Mouse (Mus musculus): Measurements from ENCODE around the gene Tmub2. TPM values are rescaled to one million over a fixed set of nuclear protein-coding genes. Genes with fewer than 3 reads are reported as not detected.

Gene Tmub2
- polyA plus RNA-seq, 1 experiment, result 8.1 TPM

- Histone ChIP-seq H3K36me3 (ENCODE audit: control insufficient read depth) (peaks cover 30% of the 10 kb centered on the region), H3K9me3 (ENCODE audit: control insufficient read depth, low read length) (no peaks in the 10 kb centered on the region), H3K27me3 (ENCODE audit: control insufficient read depth) (peaks cover 31% of the 10 kb centered on the region), H3K4me3 (replicated peaks) (peak overlapping the region; percentile 99), H3K4me1 (ENCODE audit: control insufficient read depth) (peaks cover 44% of the 10 kb centered on the region)
- TF ChIP-seq GATA1 (IDR thresholded peaks at IDR 0.05; ENCODE audit: low read length) (no peak), TAL1 (IDR thresholded peaks at IDR 0.05; ENCODE audit: low read length) (no peak)
Observed at GRCm38 (mm10) chr11:102318576-102319409, 34.1 kb downstream of the Tmub2 start.

DNA sequence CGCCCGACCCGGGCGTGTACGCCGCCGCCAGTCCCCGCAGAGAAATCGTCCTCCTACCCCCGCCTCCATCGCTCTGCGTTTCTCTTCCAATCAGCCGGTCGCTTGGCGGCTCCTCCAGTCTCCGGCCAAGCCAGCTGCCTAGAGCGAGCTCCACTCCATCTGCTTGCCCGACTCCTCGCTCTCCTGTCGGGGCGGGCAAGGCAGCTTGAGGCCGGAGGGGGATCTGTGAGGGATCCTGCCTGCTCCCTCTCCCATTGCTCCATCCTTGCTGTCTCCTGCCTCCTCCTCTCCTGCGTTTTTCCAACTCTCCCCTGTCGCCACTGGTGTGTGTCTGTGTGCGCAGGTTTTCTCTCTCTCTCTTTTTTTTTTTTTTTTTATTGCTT is 34.7 kb downstream of the Tmub2 start, which contains the start of gene Ubtf:
Gene Ubtf (minus strand): TSS at position 333 of the 383 bp plus-strand sequence.
- H3K4me3 ChIP-seq (replicated peaks), result peak within 1 kb of the TSS; percentile 99
- TF ChIP-seq TAL1 (IDR thresholded peaks at IDR 0.05; ENCODE audit: low read length) (no peak), GATA1 (IDR thresholded peaks at IDR 0.05; ENCODE audit: low read length) (no peak)
- peaks cover 36% of the 10 kb centered on the region for H3K27me3 ChIP-seq (ENCODE audit: control insufficient read depth)
- H3K9me3 ChIP-seq (ENCODE audit: control insufficient read depth, low read length), result no peaks in the 10 kb centered on the region
- peaks cover 24% of the 10 kb centered on the region for H3K36me3 ChIP-seq (ENCODE audit: control insufficient read depth)
- H3K4me1 ChIP-seq (ENCODE audit: control insufficient read depth), result peaks cover 39% of the 10 kb centered on the region

- Histone ChIP-seq H3K27me3 (ENCODE audit: control insufficient read depth) (peaks cover 42% of the 10 kb centered on the region), H3K36me3 (ENCODE audit: control insufficient read depth) (peaks cover 16% of the 10 kb centered on the region), H3K9me3 (ENCODE audit: control insufficient read depth, low read length) (no peaks in the 10 kb centered on the region), H3K4me1 (ENCODE audit: control insufficient read depth) (peaks cover 33% of the 10 kb centered on the region), H3K4me3 (replicated peaks) (peak overlapping the region; percentile 99)
- no peak for TF ChIP-seq GATA1 (IDR thresholded peaks at IDR 0.05; ENCODE audit: low read length)
- TF ChIP-seq TAL1 (IDR thresholded peaks at IDR 0.05; ENCODE audit: low read length), result no peak
Observed at GRCm38 (mm10) chr11:102319941-102320685, 35.4 kb downstream of the Tmub2 start.

- Histone ChIP-seq H3K4me3 (replicated peaks) (peak overlapping the region; percentile 99), H3K4me1 (ENCODE audit: control insufficient read depth) (peaks cover 28% of the 10 kb centered on the region)
- TF ChIP-seq GATA1 (IDR thresholded peaks at IDR 0.05; ENCODE audit: low read length) (no peak), TAL1 (IDR thresholded peaks at IDR 0.05; ENCODE audit: low read length) (no peak)
Observed at GRCm38 (mm10) chr11:102320686-102321005, 35.9 kb downstream of the Tmub2 start.

GRCm38 (mm10) chr11:102321931-102322330 is 37.2 kb downstream of the Tmub2 start:
- Histone ChIP-seq H3K27me3 (ENCODE audit: control insufficient read depth) (peaks cover 54% of the 10 kb centered on the region), H3K36me3 (ENCODE audit: control insufficient read depth) (peaks cover 3% of the 10 kb centered on the region; the same call in 1 of the 2 replicates), H3K9me3 (ENCODE audit: control insufficient read depth, low read length) (no peaks in the 10 kb centered on the region), H3K4me1 (ENCODE audit: control insufficient read depth) (peaks cover 19% of the 10 kb centered on the region), H3K4me3 (replicated peaks) (no peak overlapping the region)
- TF ChIP-seq TAL1 (IDR thresholded peaks at IDR 0.05; ENCODE audit: low read length), result no peak
- TF ChIP-seq GATA1 (IDR thresholded peaks at IDR 0.05; ENCODE audit: low read length), result no peak

More at GRCm38 (mm10) chr11:102320686-102321005, 35.9 kb downstream of the Tmub2 start:
- H3K27me3 ChIP-seq (ENCODE audit: control insufficient read depth), result peaks cover 42% of the 10 kb centered on the region
- no peaks in the 10 kb centered on the region for H3K9me3 ChIP-seq (ENCODE audit: control insufficient read depth, low read length)
- peaks cover 11% of the 10 kb centered on the region for H3K36me3 ChIP-seq (ENCODE audit: control insufficient read depth)

DNA sequence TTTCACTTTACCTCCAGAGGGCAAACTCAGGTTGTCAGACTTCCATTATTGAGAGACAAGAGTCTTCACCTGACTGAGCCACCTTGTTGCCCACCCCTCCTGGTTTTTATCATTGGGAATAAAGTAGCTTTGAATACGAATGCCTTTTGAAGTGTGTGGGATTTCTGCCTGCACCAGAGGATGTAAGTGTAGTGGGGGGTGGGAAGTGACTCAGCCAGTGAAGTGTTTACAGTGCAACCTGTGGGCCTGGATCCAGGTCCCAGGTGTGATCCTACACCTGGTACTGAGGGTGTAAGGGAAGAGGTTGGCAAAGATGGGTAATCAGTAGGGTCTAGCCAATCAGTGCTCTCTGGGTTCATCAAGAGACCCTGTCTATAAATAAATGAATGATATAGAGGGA is 38.8 kb downstream of the Tmub2 start:
- no peaks in the 10 kb centered on the region for H3K9me3 ChIP-seq (ENCODE audit: control insufficient read depth, low read length)
- TF ChIP-seq GATA1 (IDR thresholded peaks at IDR 0.05; ENCODE audit: low read length) (no peak), TAL1 (IDR thresholded peaks at IDR 0.05; ENCODE audit: low read length) (no peak)
- peaks cover 20% of the 10 kb centered on the region for H3K4me1 ChIP-seq (ENCODE audit: control insufficient read depth)
- no peaks in the 10 kb centered on the region for H3K36me3 ChIP-seq (ENCODE audit: control insufficient read depth)
- H3K4me3 ChIP-seq (replicated peaks), result no peak overlapping the region
- H3K27me3 ChIP-seq (ENCODE audit: control insufficient read depth), result peaks cover 67% of the 10 kb centered on the region

DNA sequence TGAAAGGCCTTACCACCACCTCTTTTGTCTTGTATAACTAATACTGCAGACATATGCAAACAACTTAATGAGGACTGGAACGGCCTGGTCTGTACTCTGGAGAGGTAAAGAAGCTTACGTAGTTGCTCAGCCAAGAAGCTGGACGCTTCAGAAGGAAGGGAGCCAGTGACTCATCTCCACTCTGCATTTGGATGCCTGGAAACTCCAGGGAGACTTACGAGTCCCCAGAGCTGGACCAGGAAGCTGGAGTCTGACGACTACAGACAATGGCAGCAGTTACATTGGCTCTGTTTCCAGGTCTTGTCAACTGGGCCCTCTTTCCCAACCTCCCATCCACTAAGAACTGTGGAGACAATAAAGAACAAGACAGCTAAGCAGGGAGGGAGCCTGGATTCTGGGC is 42.5 kb downstream of the Tmub2 start:
- no peaks in the 10 kb centered on the region for H3K9me3 ChIP-seq (ENCODE audit: control insufficient read depth, low read length)
- TF ChIP-seq TAL1 (IDR thresholded peaks at IDR 0.05; ENCODE audit: low read length) (no peak), GATA1 (IDR thresholded peaks at IDR 0.05; ENCODE audit: low read length) (no peak)
- H3K27me3 ChIP-seq (ENCODE audit: control insufficient read depth), result peaks cover 74% of the 10 kb centered on the region
- no peak overlapping the region for H3K4me3 ChIP-seq (replicated peaks)
- H3K4me1 ChIP-seq (ENCODE audit: control insufficient read depth), result peaks cover 2% of the 10 kb centered on the region; the same call in 1 of the 2 replicates
- H3K36me3 ChIP-seq (ENCODE audit: control insufficient read depth), result no peaks in the 10 kb centered on the region

- H3K9me3 ChIP-seq (ENCODE audit: control insufficient read depth, low read length), result no peaks in the 10 kb centered on the region
- H3K36me3 ChIP-seq (ENCODE audit: control insufficient read depth), result no peaks in the 10 kb centered on the region
- no peak overlapping the region for H3K4me3 ChIP-seq (replicated peaks)
- peaks cover 75% of the 10 kb centered on the region for H3K27me3 ChIP-seq (ENCODE audit: control insufficient read depth)
- H3K4me1 ChIP-seq (ENCODE audit: control insufficient read depth), result peaks cover 2% of the 10 kb centered on the region; the same call in 1 of the 2 replicates
- TF ChIP-seq TAL1 (IDR thresholded peaks at IDR 0.05; ENCODE audit: low read length) (no peak), GATA1 (IDR thresholded peaks at IDR 0.05; ENCODE audit: low read length) (no peak)
Observed at GRCm38 (mm10) chr11:102327839-102328238, 43.1 kb downstream of the Tmub2 start.

- H3K9me3 ChIP-seq (ENCODE audit: control insufficient read depth, low read length), result no peaks in the 10 kb centered on the region
- TF ChIP-seq TAL1 (IDR thresholded peaks at IDR 0.05; ENCODE audit: low read length) (no peak), GATA1 (IDR thresholded peaks at IDR 0.05; ENCODE audit: low read length) (no peak)
- no peak overlapping the region for H3K4me3 ChIP-seq (replicated peaks)
- no peaks in the 10 kb centered on the region for H3K36me3 ChIP-seq (ENCODE audit: control insufficient read depth)
- H3K4me1 ChIP-seq (ENCODE audit: control insufficient read depth), result peaks cover 2% of the 10 kb centered on the region; the same call in 1 of the 2 replicates
- peaks cover 68% of the 10 kb centered on the region for H3K27me3 ChIP-seq (ENCODE audit: control insufficient read depth)
Observed at GRCm38 (mm10) chr11:102329518-102329917, 44.8 kb downstream of the Tmub2 start.

All from erythroblast, embryonic 14.5 days (primary cell).